In genomic region chr12:16383499-16383935, GRCm38 (mm10) we compare ENCODE assay signal across 10 mouse cellular contexts.
DNase-seq lines count a peak whose midpoint lies in the region; ATAC-seq and TF ChIP-seq lines count a peak whose summit lies in the region.
"Had no signal": no experiment of that assay in that cellular context is flagged by ENCODE, and none has a peak within 500 bp of the region (broad histone marks: within the 10 kb centered on the region; RNA-seq: fewer than 3 reads in every experiment).

No protein-coding gene starts in this region.

- H3K4me2 ChIP-seq in limb, embryonic 15.5 days = no peak overlapping the region

- no peaks in the 10 kb centered on the region for H3K4me1 ChIP-seq in kidney, adult 2 months (ENCODE audit: control insufficient read depth, insufficient read depth, low read length)
- peaks cover 3% of the 10 kb centered on the region; the same call in 1 of the 2 replicates for H3K4me1 ChIP-seq in bone marrow, adult 2 months (ENCODE audit: control insufficient read depth, insufficient read depth, low read length)
- peaks cover 14% of the 10 kb centered on the region for H3K4me1 ChIP-seq in limb, embryonic 15.5 days
- peaks cover 16% of the 10 kb centered on the region; the same call in 1 of the 2 replicates for H3K4me1 ChIP-seq in spleen, adult 2 months (ENCODE audit: control insufficient read depth, insufficient read depth, insufficient read length)

- H3K4me3 ChIP-seq in kidney, adult 2 months (ENCODE audit: insufficient read depth, low read depth, low read length) = no peak overlapping the region
- no peak overlapping the region for H3K4me3 ChIP-seq in bone marrow, adult 2 months (replicated peaks; ENCODE audit: control insufficient read depth, low read depth, low read length)
- no peak overlapping the region for H3K4me3 ChIP-seq in limb, embryonic 15.5 days
- H3K4me3 ChIP-seq in spleen, adult 2 months (ENCODE audit: extremely low read depth, insufficient read depth, insufficient read length) = no peak overlapping the region; the same call in 1 of the 2 replicates

- no peak overlapping the region for H3K9ac ChIP-seq in limb, embryonic 15.5 days

- no peaks in the 10 kb centered on the region for H3K27me3 ChIP-seq in kidney, adult 2 months (replicated peaks; ENCODE audit: control insufficient read depth, insufficient read depth, low read length)
- no peaks in the 10 kb centered on the region for H3K27me3 ChIP-seq in limb, embryonic 15.5 days
- no peaks in the 10 kb centered on the region for H3K27me3 ChIP-seq in spleen, adult 2 months (ENCODE audit: control insufficient read depth, insufficient read depth, low read length)

- ATAC-seq in limb, embryonic 15.5 days (ENCODE audit: insufficient number of reproducible peaks, low FRiP score, low TSS enrichment, low read depth) = 0 out of 2 replicates have a peak, but pooled peaks have one; percentile 52

- peak; percentile 6 for DNase-seq in kidney, adult 2 months
- DNase-seq in kidney, postnatal 25 days = no peak
- peak; percentile 81 to 83 for DNase-seq in spleen, adult 2 months (ENCODE audit: low read depth in 1 of 2, low spot score in 2 of 2)
- no peak for DNase-seq in cerebellum, adult 11-12 months
- DNase-seq in embryo, embryonic 11 days = no peak
- no peak for DNase-seq in embryo, embryonic 10 days (ENCODE audit: low spot score)
- DNase-seq: adrenal gland, adult 2 months had no signal

- no peak for TF ChIP-seq CTCF in kidney, adult 2 months (conservative IDR thresholded peaks at IDR 0.05; ENCODE audit: insufficient read depth, insufficient read length, low read depth, low read length)
- TF ChIP-seq CTCF in bone marrow, adult 2 months (IDR thresholded peaks at IDR 0.05; ENCODE audit: control insufficient read depth, insufficient read depth, low read length) = no peak
- peak; percentile 38; the same call in 1 of the 2 replicates for TF ChIP-seq CTCF in spleen, adult 2 months (IDR thresholded peaks at IDR 0.05; ENCODE audit: extremely low read depth, insufficient read depth, insufficient read length, insufficient replicate concordance)

- TF ChIP-seq POLR2A in kidney, adult 2 months (IDR thresholded peaks at IDR 0.05; ENCODE audit: low read depth, low read length) = no peak
- no peak for TF ChIP-seq POLR2A in bone marrow, adult 2 months (IDR thresholded peaks at IDR 0.05; ENCODE audit: borderline replicate concordance, control insufficient read depth, low read depth, low read length)
- TF ChIP-seq POLR2A in spleen, adult 2 months (IDR thresholded peaks at IDR 0.05; ENCODE audit: low read depth, low read length) = no peak

- H3K27ac ChIP-seq in kidney, adult 2 months (ENCODE audit: insufficient read depth, low read depth, low read length) = no peak overlapping the region
- H3K27ac ChIP-seq in bone marrow, adult 2 months (ENCODE audit: control insufficient read depth, insufficient read depth, low read depth, low read length, poor library complexity) = peak overlapping the region; percentile 96
- H3K27ac ChIP-seq in limb, embryonic 15.5 days = peak overlapping the region; percentile 63
- H3K27ac ChIP-seq in spleen, adult 2 months (ENCODE audit: insufficient read depth, low read length) = peak overlapping the region; percentile 94
- H3K27ac ChIP-seq: macrophage had no signal

- 26% methylated on average over 15 of the region's 15 CpGs for WGBS in kidney, adult 2 months
- 72% methylated on average over 15 of the region's 15 CpGs for WGBS in bone marrow, adult 2 months
- WGBS in limb, embryonic 15.5 days = 46% methylated on average over 15 of the region's 15 CpGs
- 40% methylated on average over 15 of the region's 15 CpGs for WGBS in spleen, adult 2 months

- H3K36me3 ChIP-seq in kidney, adult 2 months (ENCODE audit: control insufficient read depth, insufficient read depth, low read length) = no peaks in the 10 kb centered on the region
- no peaks in the 10 kb centered on the region for H3K36me3 ChIP-seq in limb, embryonic 15.5 days
- no peaks in the 10 kb centered on the region for H3K36me3 ChIP-seq in spleen, adult 2 months (ENCODE audit: control insufficient read depth, insufficient read depth, low read length)

- H3K9me3 ChIP-seq in limb, embryonic 15.5 days = no peaks in the 10 kb centered on the region

Comparison
In these comparisons a context has a peak if more than half of its experiments do, and no peak if none do; other contexts are left out.
1. DNase-seq: peak in kidney, adult 2 months (single experiment) and spleen, adult 2 months (2 of 2); none in kidney, postnatal 25 days (0 of 2), cerebellum, adult 11-12 months (single experiment), embryo, embryonic 11 days (single experiment) and embryo, embryonic 10 days (single experiment).